Mouse (Mus musculus) ovary, postnatal 14 days (tissue): ENCODE results near the gene Mfsd13b.

ENCODE experiments used
- DNase-seq: peaks from one replicate; pipeline ENCODE4 v3.0.0; 2022; ENCODE audit warnings: low spot score

Gene Mfsd13b

DNA sequence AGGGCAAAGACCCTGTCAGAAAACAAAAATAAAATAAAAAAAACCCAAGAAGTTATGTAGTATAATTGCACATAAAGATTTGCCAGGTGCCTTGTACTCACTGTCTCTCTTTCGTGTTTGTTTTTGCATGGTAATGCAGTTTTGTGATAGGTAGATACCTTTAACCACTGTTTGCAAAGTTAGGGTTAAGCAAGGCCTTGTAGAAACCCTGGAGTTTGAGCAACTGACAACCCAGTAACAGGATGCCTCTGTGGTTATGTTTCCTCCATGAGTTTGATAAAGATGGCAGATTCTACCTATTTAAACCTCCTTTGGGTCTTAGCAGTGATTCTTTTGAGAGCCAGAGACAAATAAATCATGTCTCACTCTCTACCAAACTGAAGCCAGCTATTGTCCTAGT, 61.2 kb downstream of the Mfsd13b start:
- DNase-seq = no peak

GRCm38 (mm10) chr7:121044251-121044650, 61.9 kb downstream of the Mfsd13b start:
- DNase-seq = no peak

DNA sequence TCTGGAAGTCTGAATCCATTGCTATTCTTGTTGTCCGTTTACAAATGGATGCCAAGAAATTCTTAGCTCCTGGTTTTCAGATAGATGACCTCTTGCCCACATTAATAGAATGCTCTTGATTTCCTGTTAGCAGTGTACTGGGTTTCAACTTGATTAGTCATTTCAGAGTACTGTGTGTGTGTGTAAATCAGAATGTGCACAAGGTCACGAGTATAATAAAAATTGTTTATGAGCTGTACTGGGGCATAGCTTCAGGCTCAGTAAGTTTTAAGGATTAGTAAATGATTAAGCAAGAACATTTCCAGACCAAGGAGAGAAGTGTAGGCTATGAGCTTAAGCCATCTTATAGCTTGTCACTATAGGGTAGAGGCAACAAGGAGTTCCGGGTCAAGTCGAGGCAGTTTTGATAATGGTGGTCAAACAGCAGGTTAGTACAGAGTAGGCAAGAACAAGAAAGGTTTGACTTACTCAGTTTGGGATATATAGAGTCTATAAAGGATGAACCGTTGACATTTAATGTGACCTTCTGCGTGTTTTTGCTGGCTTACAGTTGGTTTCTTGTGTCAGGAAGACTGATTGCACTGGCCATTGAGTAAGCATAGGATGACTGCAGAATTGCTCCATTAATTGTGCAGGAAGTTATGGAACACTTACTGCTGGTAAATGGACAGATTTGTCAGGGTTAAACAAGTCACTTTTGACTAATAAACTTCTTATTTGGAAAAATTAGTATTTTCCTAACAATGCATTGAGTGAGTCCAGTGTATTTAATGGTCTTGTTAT, 63.6 kb downstream of the Mfsd13b start:
- no peak for DNase-seq

DNA sequence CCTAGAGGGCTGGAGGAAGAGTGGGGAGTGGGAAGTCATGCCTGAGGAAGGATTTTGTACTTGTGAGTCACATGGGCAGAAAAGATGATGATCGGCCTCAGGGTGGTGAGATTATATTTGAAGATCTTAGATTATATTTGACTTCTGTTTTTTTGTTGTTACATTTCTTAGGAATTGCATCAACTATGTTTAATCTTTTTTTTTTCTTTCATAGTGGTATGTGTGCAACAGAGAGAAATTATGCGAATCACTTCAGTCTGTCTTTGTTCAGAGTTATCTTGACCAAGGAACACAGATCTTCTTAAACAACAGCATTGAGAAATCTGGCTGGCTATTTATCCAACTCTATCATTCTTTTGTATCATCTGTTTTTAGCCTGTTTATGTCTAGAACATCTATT, 65.3 kb downstream of the Mfsd13b start:
- DNase-seq = no peak

DNA sequence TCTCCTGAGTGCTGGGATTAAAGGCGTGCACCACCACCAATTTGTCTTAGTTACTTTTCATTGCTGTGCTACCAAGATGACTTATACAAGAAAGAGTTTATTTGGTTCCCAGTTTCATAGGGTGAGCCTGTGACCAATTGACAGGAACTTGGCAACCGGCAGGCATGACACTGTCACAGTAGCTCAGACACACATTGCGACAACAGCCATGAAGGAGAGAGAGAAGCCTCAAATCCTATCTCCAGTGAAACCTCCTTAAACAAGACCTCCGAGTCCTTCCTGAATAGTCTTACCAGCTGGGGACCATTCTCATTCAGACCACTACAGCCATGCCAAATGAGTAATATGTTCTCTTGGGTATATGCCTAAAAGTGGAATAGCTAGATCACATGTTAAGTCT, 70.8 kb downstream of the Mfsd13b start:
- DNase-seq = no peak

GRCm38 (mm10) chr7:121059477-121060218, 77.3 kb downstream of the Mfsd13b start:
- DNase-seq = no peak

DNA sequence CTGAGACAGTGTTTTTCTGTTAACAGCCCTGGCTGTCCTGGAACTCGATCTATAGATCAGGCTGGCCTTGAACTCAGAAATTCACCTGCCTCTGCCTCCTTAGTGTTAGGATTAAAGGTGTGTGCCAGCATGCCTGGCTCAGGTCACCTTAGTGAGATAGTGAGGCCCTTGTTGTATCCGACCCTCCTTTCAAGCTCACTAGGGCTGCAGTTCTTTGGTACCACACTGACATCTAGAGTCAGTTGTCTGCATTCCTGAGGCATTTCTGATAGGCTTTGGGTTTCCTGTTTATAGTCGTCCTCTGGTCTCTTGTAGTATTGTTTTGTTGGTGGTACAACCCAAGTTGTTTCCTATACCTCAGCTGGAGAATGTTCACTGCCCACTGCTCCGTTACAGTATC, 82.0 kb downstream of the Mfsd13b start:
- DNase-seq = no peak
